Mouse (Mus musculus): ENCODE measurements at regions not wholly inside any gene's neighbourhood (a gene's known extent, or its start where the extent isn't known, plus 50 kb on each side); places are given as distances from the start of the nearest gene placed in this dataset.

DNA sequence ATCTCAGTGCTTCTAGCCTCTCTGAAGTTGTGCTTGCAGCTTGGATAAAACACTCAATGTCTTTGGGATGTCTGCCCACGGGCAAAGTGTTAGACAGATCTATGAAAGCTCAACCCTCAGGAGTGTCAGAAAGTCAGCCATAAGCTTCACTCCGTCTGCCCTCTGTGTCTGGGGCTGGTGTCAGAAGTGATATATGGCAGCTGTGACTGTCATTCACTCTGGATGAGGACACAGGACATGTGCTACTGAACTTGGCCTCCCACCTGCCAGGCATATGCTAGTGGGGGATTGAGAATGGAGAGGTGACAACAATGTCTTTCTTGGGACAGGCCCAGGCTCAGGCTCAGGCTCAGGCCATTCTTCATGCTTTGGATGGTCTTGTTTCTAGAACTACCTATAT, 366.7 kb downstream of the Eipr1 start:
- TF ChIP-seq CTCF (IDR thresholded peaks at IDR 0.05) (no peak), EP300 (IDR thresholded peaks at IDR 0.05; ENCODE audit: insufficient read depth, low read depth, low read length) (no peak)

Measured in heart, adult 2 months (tissue).